Mouse (Mus musculus): ENCODE measurements around the gene Ddx42. TPM values are rescaled to one million over a fixed set of nuclear protein-coding genes. Genes with fewer than 3 reads are reported as not detected.
"Not testable (repeated sequence)": the region's sequence is repeated elsewhere in the genome, so short reads cannot be mapped to it uniquely, and the experiment has no call there.

Ddx42 gene
- 44.5 and 49.9 TPM in 2 replicates for polyA plus RNA-seq (2012; rRNA removed)

- DNase-seq (ENCODE audit: extremely low spot score in 1 of 2, low spot score in 1 of 2) = peak; percentile 83 to 93
These were observed at the start of gene Ddx42 for GRCm38 (mm10) chr11:106216730-106217490. Gene Ddx42 (plus strand): TSS chr11:106216926.

- DNase-seq (ENCODE audit: extremely low spot score in 1 of 2, low spot score in 1 of 2) = no peak
These were observed 49.3 kb upstream of the Ddx42 start for GRCm38 (mm10) chr11:106167435-106167834.

GRCm38 (mm10) chr11:106170807-106171206 lies 45.9 kb upstream of the Ddx42 start:
- DNase-seq (ENCODE audit: extremely low spot score in 1 of 2, low spot score in 1 of 2) = no peak

GRCm38 (mm10) chr11:106173228-106173627 lies 43.5 kb upstream of the Ddx42 start:
- no peak for DNase-seq (ENCODE audit: extremely low spot score in 1 of 2, low spot score in 1 of 2)

GRCm38 (mm10) chr11:106174372-106174771 lies 42.4 kb upstream of the Ddx42 start:
- no peak for DNase-seq (ENCODE audit: extremely low spot score in 1 of 2, low spot score in 1 of 2)

GRCm38 (mm10) chr11:106175081-106175480 lies 41.6 kb upstream of the Ddx42 start:
- no peak for DNase-seq (ENCODE audit: extremely low spot score in 1 of 2, low spot score in 1 of 2)

- DNase-seq (ENCODE audit: extremely low spot score in 1 of 2, low spot score in 1 of 2) = no peak
These were observed 40.4 kb upstream of the Ddx42 start for GRCm38 (mm10) chr11:106176372-106176771.

GRCm38 (mm10) chr11:106178036-106178782 lies 38.5 kb upstream of the Ddx42 start:
- no peak for DNase-seq (ENCODE audit: extremely low spot score in 1 of 2, low spot score in 1 of 2)

GRCm38 (mm10) chr11:106179711-106180448 lies 36.8 kb upstream of the Ddx42 start:
- DNase-seq (ENCODE audit: extremely low spot score in 1 of 2, low spot score in 1 of 2) = peak; percentile 54 to 66

GRCm38 (mm10) chr11:106180449-106180801 lies 36.3 kb upstream of the Ddx42 start:
- no peak for DNase-seq (ENCODE audit: extremely low spot score in 1 of 2, low spot score in 1 of 2)

GRCm38 (mm10) chr11:106187326-106187725 lies 29.4 kb upstream of the Ddx42 start:
- DNase-seq (ENCODE audit: extremely low spot score in 1 of 2, low spot score in 1 of 2) = no peak

- no peak for DNase-seq (ENCODE audit: extremely low spot score in 1 of 2, low spot score in 1 of 2)
These were observed 25.0 kb upstream of the Ddx42 start for GRCm38 (mm10) chr11:106191716-106192115.

GRCm38 (mm10) chr11:106192241-106192640 lies 24.5 kb upstream of the Ddx42 start:
- no peak for DNase-seq (ENCODE audit: extremely low spot score in 1 of 2, low spot score in 1 of 2)

- no peak for DNase-seq (ENCODE audit: extremely low spot score in 1 of 2, low spot score in 1 of 2)
These were observed 23.9 kb upstream of the Ddx42 start for GRCm38 (mm10) chr11:106192657-106193370.

- DNase-seq (ENCODE audit: extremely low spot score in 1 of 2, low spot score in 1 of 2) = peak; percentile 90 to 98
These were observed 23.2 kb upstream of the Ddx42 start for GRCm38 (mm10) chr11:106193371-106194154.

- no peak for DNase-seq (ENCODE audit: extremely low spot score in 1 of 2, low spot score in 1 of 2)
These were observed 22.6 kb upstream of the Ddx42 start for GRCm38 (mm10) chr11:106194155-106194541.

GRCm38 (mm10) chr11:106194891-106195290 lies 21.8 kb upstream of the Ddx42 start:
- no peak for DNase-seq (ENCODE audit: extremely low spot score in 1 of 2, low spot score in 1 of 2)

- no peak for DNase-seq (ENCODE audit: extremely low spot score in 1 of 2, low spot score in 1 of 2)
These were observed 21.4 kb upstream of the Ddx42 start for GRCm38 (mm10) chr11:106195341-106195740.

GRCm38 (mm10) chr11:106198277-106198676 lies 18.4 kb upstream of the Ddx42 start:
- no peak for DNase-seq (ENCODE audit: extremely low spot score in 1 of 2, low spot score in 1 of 2)

- not testable (repeated sequence) for DNase-seq (ENCODE audit: extremely low spot score in 1 of 2, low spot score in 1 of 2)
These were observed 16.7 kb upstream of the Ddx42 start for GRCm38 (mm10) chr11:106199997-106200396.

Measured in frontal cortex, adult 2 months (tissue).